Mouse (Mus musculus) hindbrain, embryonic 14.5 days (tissue): Measurements from ENCODE around the gene Hlcs. TPM values are rescaled to one million over a fixed set of nuclear protein-coding genes. Genes with fewer than 3 reads are reported as not detected.

ENCODE experiments used
- ATAC-seq: fragments of 200-750 bp; cut with Nextera tagmentation; 2 replicates; pipeline ENCODE4 v1.8.0; 2017; ENCODE audit warnings: moderate number of reproducible peaks, mild to moderate bottlenecking, moderate TSS enrichment, moderate library complexity; ENCODE audit not compliant: low FRiP score
- DNase-seq: peaks from one replicate; pipeline ENCODE4 v3.0.0-alpha.2; 2015; ENCODE audit warnings: low spot score
- H3K27ac ChIP-seq: fragments of 300-500 bp; sonication (generic); 2 replicates; pipeline ENCODE4 v1.5.1; 2014; ENCODE audit warnings: mild to moderate bottlenecking, moderate library complexity
- H3K27me3 ChIP-seq: fragments of 300-500 bp; sonication (generic); 2 replicates; pipeline ENCODE4 v1.6.1; 2014; ENCODE audit warnings: mild to moderate bottlenecking, low read length, mixed read lengths; ENCODE audit not compliant: control insufficient read depth, insufficient read depth
- H3K36me3 ChIP-seq: fragments of 300-500 bp; sonication (generic); replicated peaks from 2 replicates; pipeline ENCODE4 v1.6.1; 2014; ENCODE audit not compliant: control insufficient read depth, insufficient read depth
- H3K4me1 ChIP-seq: fragments of 300-500 bp; sonication (generic); replicated peaks from 2 replicates; pipeline ENCODE4 v1.6.1; 2014; ENCODE audit warnings: antibody characterized with exemption, low read length, mixed read lengths; ENCODE audit not compliant: control insufficient read depth, insufficient read depth
- H3K4me2 ChIP-seq: fragments of 300-500 bp; sonication (generic); replicated peaks from 2 replicates; pipeline ENCODE4 v1.6.1; 2014; ENCODE audit warnings: mild to moderate bottlenecking, moderate library complexity
- H3K4me3 ChIP-seq: fragments of 300-500 bp; sonication (generic); replicated peaks from 2 replicates; pipeline ENCODE4 v1.5.1; 2014; ENCODE audit warnings: mild to moderate bottlenecking, low read length
- H3K9ac ChIP-seq: fragments of 300-500 bp; sonication (generic); 2 replicates; pipeline ENCODE4 v1.6.1; 2014
- H3K9me3 ChIP-seq: fragments of 300-500 bp; sonication (generic); 2 replicates; pipeline ENCODE4 v1.6.1; 2016; ENCODE audit warnings: low read length; ENCODE audit not compliant: control insufficient read depth
- WGBS: fragments of 180-500 bp; shearing (Covaris S2); extraction: QIAGEN DNeasy Blood & Tissue Kit; methylation state at CpG from one replicate; pipeline ENCODE4 v1.1.7; 2014; 5-methylcytosine and 5-hydroxymethylcytosine counted together
- polyA plus RNA-seq: library from polyadenylated mRNA; unstranded; fragments of >200 nt; fragmentation: Nextera tagmentation; extraction: Ambion mirVana; gene quantifications from 2 replicates; pipeline ENCODE4 v1.2.1, GENCODE M21; 2014

The Hlcs gene
- polyA plus RNA-seq, 1 experiment from 2014 or later, result 7.7 TPM

GRCm38 (mm10) chr16:94301194-94301593 is 12.2 kb downstream of the Hlcs start:
- Histone ChIP-seq H3K27ac (no peak overlapping the region), H3K9ac (no peak overlapping the region), H3K4me1 (peaks cover 13% of the 10 kb centered on the region), H3K4me3 (no peak overlapping the region), H3K36me3 (no peaks in the 10 kb centered on the region), H3K9me3 (no peaks in the 10 kb centered on the region), H3K4me2 (no peak overlapping the region), H3K27me3 (no peaks in the 10 kb centered on the region)
- WGBS, result 95% methylated on average over 4 of the region's 4 CpGs
- no peak for ATAC-seq
- DNase-seq, result no peak

- peaks cover 13% of the 10 kb centered on the region for H3K4me1 ChIP-seq
- WGBS, result 74% methylated on average over 4 of the region's 4 CpGs
- H3K4me3 ChIP-seq, result no peak overlapping the region
- ATAC-seq (no peak), DNase-seq (no peak)
- no peaks in the 10 kb centered on the region for H3K36me3 ChIP-seq
- no peaks in the 10 kb centered on the region for H3K27me3 ChIP-seq
- no peak overlapping the region for H3K27ac ChIP-seq
- H3K4me2 ChIP-seq, result no peak overlapping the region
- H3K9me3 ChIP-seq, result no peaks in the 10 kb centered on the region
- H3K9ac ChIP-seq, result no peak overlapping the region
Observed at GRCm38 (mm10) chr16:94299210-94299609, 14.2 kb downstream of the Hlcs start.

- Histone ChIP-seq H3K27ac (no peak overlapping the region), H3K9me3 (no peaks in the 10 kb centered on the region), H3K4me3 (no peak overlapping the region), H3K9ac (no peak overlapping the region), H3K4me1 (peaks cover 11% of the 10 kb centered on the region), H3K27me3 (no peaks in the 10 kb centered on the region), H3K36me3 (no peaks in the 10 kb centered on the region), H3K4me2 (no peak overlapping the region)
- DNase-seq, result no peak
- 95% methylated on average over 5 of the region's 5 CpGs for WGBS
- no peak for ATAC-seq
Observed at GRCm38 (mm10) chr16:94298081-94298480, 15.3 kb downstream of the Hlcs start.

DNA sequence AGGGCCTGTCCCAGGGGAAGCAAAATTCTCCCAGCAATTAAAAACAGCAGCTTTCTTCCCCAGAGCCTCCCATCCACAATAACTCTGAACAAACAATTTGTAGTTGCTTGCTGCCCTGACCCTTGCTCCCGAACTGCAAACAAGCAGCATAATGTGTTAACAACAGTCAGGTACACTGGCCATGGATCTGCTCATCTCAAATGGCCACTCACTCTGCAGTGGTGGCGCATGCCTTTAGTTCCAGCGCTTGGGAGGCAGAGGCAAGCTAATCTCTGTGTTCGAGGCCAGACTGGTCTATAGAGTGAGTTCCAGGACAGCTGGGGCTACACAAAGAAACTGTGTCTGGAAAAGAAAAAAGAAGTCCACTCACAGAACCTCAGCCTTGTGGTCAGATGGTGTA is 22.2 kb downstream of the Hlcs start:
- Histone ChIP-seq H3K36me3 (no peaks in the 10 kb centered on the region), H3K27me3 (no peaks in the 10 kb centered on the region), H3K9ac (no peak overlapping the region), H3K27ac (no peak overlapping the region), H3K4me3 (no peak overlapping the region), H3K4me1 (peaks cover 14% of the 10 kb centered on the region), H3K4me2 (no peak overlapping the region), H3K9me3 (no peaks in the 10 kb centered on the region)
- ATAC-seq (no peak), DNase-seq (no peak)
- 84% methylated on average over 4 of the region's 4 CpGs for WGBS

- peak overlapping the region; percentile 83 for H3K9ac ChIP-seq
- DNase-seq, result peak; percentile 87
- no peaks in the 10 kb centered on the region for H3K27me3 ChIP-seq
- peaks cover 14% of the 10 kb centered on the region for H3K4me1 ChIP-seq
- no peaks in the 10 kb centered on the region for H3K36me3 ChIP-seq
- peak overlapping the region; percentile 96 for H3K4me2 ChIP-seq
- H3K9me3 ChIP-seq, result no peaks in the 10 kb centered on the region
- peak overlapping the region; percentile 85 for H3K4me3 ChIP-seq
- WGBS, result 6% methylated on average over 40 of the region's 52 CpGs
- peak; percentile 94 for ATAC-seq
- peak overlapping the region; percentile 84 for H3K27ac ChIP-seq
Observed at GRCm38 (mm10) chr16:94290073-94290999, 23.0 kb downstream of the Hlcs start.

DNA sequence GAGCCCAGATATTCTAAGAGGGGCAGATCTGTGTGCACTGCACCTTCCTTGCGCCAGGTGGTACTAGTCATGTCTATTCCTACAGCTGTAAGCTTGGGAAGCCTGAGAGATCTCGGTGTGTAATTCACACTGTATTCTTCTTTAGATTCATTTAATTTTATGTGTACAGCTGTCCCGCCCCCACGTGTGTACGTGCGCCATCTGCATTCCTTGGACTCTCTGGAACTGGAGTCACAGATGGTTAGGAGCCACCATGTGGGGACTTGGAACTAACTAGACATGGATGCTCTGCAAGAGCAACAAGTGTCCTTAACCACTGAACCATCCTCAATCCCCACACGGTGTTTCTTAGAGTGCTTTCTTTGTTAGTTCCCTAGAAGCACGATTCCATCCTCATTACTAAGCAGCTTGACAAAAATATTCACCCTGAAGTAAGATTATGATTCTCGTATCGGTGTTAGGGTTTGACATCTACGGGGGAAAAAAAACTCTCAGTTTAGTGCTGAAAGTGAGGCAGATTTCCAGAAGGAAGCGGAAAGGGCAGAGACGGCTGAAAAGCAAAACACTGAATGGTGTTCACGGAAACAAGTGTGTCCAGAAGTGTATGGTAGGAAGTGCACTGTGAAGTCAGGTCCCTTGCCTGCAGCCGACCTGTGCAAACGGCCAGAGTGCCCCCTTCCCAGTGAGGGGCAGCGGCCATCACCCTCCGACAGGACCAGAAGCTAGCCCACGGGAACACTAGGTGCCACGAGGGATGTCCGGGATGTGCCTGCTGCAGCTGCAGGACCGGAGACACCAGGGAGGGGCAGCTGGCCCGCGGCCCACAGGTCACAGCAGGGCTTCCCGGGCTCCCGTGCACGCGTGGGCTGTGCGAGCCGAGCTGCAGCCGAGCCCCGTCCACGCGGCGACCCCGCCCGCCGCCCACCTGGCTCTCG is 24.0 kb downstream of the Hlcs start:
- Histone ChIP-seq H3K9ac (peak overlapping the region; percentile 83), H3K4me3 (peak overlapping the region; percentile 85), H3K4me2 (peak overlapping the region; percentile 96), H3K4me1 (peaks cover 14% of the 10 kb centered on the region), H3K27ac (peak overlapping the region; percentile 84), H3K9me3 (no peaks in the 10 kb centered on the region), H3K27me3 (no peaks in the 10 kb centered on the region), H3K36me3 (no peaks in the 10 kb centered on the region)
- 13% methylated on average over 38 of the region's 39 CpGs for WGBS
- DNase-seq (peak; percentile 40), ATAC-seq (peak; percentile 36)

- Histone ChIP-seq H3K9ac (no peak overlapping the region), H3K27me3 (no peaks in the 10 kb centered on the region), H3K36me3 (peaks cover 3% of the 10 kb centered on the region; the same call in 1 of the 2 replicates), H3K4me1 (peaks cover 14% of the 10 kb centered on the region), H3K4me3 (no peak overlapping the region), H3K27ac (no peak overlapping the region), H3K9me3 (no peaks in the 10 kb centered on the region), H3K4me2 (no peak overlapping the region)
- ATAC-seq, result no peak
- DNase-seq, result no peak
- 86% methylated on average over 9 of the region's 9 CpGs for WGBS
Observed at GRCm38 (mm10) chr16:94287826-94288225, 25.5 kb downstream of the Hlcs start.

DNA sequence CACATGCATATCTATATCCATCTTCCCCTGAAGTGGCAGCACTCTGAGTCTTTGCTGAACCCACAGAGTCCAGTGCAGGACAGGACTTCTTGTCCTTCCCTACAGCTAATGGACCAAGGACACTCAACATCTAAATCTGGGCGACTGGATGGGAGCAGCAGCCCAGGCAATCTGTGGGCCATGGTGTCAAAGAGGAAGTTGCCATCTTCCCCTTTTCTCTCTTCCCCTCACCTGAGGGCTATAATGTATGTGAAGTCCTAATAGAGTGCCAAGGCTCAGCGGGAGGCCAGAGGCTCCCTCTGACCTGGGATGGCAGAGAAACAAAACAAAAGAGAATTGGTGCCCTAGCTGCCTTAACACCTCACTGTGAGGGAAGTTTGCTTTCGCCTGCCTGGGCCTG is 29.4 kb downstream of the Hlcs start:
- Histone ChIP-seq H3K27me3 (no peaks in the 10 kb centered on the region), H3K9me3 (no peaks in the 10 kb centered on the region), H3K9ac (no peak overlapping the region), H3K27ac (no peak overlapping the region), H3K4me3 (no peak overlapping the region), H3K4me1 (peaks cover 1% of the 10 kb centered on the region; the same call in 1 of the 2 replicates), H3K4me2 (no peak overlapping the region), H3K36me3 (peaks cover 6% of the 10 kb centered on the region; the same call in 1 of the 2 replicates)
- 94% methylated on average over 3 of the region's 3 CpGs for WGBS
- DNase-seq, result no peak
- no peak for ATAC-seq

DNA sequence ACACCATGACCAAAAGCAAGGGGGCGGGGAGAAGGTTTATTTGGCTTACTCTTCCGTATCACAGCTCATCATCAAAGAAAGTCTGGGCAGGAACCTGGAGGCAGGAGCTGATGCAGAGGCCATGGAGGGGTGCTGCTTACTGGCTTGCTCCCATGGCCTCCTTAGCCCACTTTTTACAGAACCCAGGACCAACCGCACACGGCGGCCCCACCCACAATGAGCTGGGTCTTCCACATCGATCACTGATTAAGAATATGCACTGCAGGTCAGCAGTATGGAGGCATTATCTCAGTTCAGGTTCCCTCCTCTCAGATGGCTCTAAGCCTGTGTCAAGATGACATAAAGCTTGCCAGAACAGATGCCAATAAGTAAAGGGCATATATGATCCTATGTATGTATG is 42.5 kb downstream of the Hlcs start:
- no peak for DNase-seq
- WGBS, result 94% methylated on average over 6 of the region's 6 CpGs
- ATAC-seq, result no peak
- Histone ChIP-seq H3K4me2 (no peak overlapping the region), H3K9me3 (no peaks in the 10 kb centered on the region), H3K36me3 (no peaks in the 10 kb centered on the region; the same call in 1 of the 2 replicates), H3K4me3 (no peak overlapping the region), H3K27ac (no peak overlapping the region), H3K9ac (no peak overlapping the region), H3K27me3 (no peaks in the 10 kb centered on the region), H3K4me1 (peaks cover 2% of the 10 kb centered on the region; the same call in 1 of the 2 replicates)
